8 mouse cellular contexts compared by ENCODE assay signal in the genomic region with DNA sequence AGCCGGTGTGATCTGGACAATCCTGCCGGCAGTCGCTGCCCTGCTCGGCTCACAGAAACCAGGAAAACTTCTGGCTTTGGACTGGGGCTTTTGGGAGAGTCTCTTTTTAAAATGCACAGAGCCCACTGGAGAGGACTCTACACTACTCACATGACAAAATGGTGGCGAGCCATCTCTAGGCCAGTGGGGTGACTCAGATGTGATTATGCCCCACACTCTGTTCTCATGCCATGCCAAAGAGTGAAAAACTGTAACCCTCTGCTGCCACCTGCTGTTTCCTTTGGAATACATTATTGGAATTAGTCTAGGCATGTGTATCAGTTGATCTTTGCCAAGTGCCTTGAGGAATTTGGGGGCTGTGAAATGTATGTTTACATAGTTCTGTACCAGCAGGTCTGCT. TPM values are rescaled to one million over a fixed set of nuclear protein-coding genes. Genes with fewer than 3 reads are reported as not detected.
DNase-seq lines count a peak whose midpoint lies in the region; ATAC-seq lines count a peak whose summit lies in the region.

No protein-coding gene starts in this region.

- peak; percentile 28; the same call in 1 of the 2 replicates for ATAC-seq in megakaryocyte, adult 5-6 weeks (ENCODE audit: poor library complexity, severe bottlenecking)

- peaks cover 4% of the 10 kb centered on the region; the same call in 1 of the 2 replicates for H3K9me3 ChIP-seq in heart, embryonic 10.5 days

- no peaks in the 10 kb centered on the region for H3K27me3 ChIP-seq in heart, embryonic 10.5 days (ENCODE audit: insufficient read depth, poor library complexity, severe bottlenecking)

- H3K4me3 ChIP-seq in heart, embryonic 10.5 days, result no peak overlapping the region

- H3K4me1 ChIP-seq in heart, embryonic 10.5 days, result peaks cover 61% of the 10 kb centered on the region

- no peak overlapping the region for H3K27ac ChIP-seq in heart, embryonic 10.5 days

- peak; percentile 94 for DNase-seq in heart, adult 11 months
- DNase-seq in heart, embryonic 10.5 days (ENCODE audit: low spot score), result no peak
- peak; percentile 86 for DNase-seq in Muller cell, postnatal 12 days (ENCODE audit: inconsistent ontology term)
- peak; percentile 86 to 91 for DNase-seq in cerebellum, postnatal 10 days
- peak; percentile 63 to 76 for DNase-seq in frontal cortex, postnatal 36 days (ENCODE audit: low spot score in 2 of 2)
- DNase-seq in kidney, postnatal 25 days, result peak; percentile 67 to 84
- peak; percentile 61 for DNase-seq in right cerebral cortex, postnatal 4 days

- H3K36me3 ChIP-seq in heart, embryonic 10.5 days, result 0 out of 2 replicates have a peak, but pooled peaks cover 3% of the 10 kb centered on the region

- WGBS in heart, embryonic 10.5 days, result 70% methylated on average over 5 of the region's 5 CpGs

RNA-seq across cellular contexts. Expression of a gene that starts 17.9 kb away (rescaled TPM):
- polyA plus RNA-seq in heart, embryonic 10.5 days (2016; fragmentation: Nextera tagmentation; extraction: Ambion mirVana), result 9.3 and 13.1 TPM in 2 replicates
- total RNA-seq in megakaryocyte, adult 5-6 weeks (2015), result 0.13 TPM in 1 of 2 replicates, not detected in the other
- not detected in 2 replicates for total RNA-seq in megakaryocyte, adult 5-6 weeks (2017)

RNA-seq across cellular contexts. Expression of a gene that starts 30.6 kb away (rescaled TPM):
- 28.6 and 33.4 TPM in 2 replicates for polyA plus RNA-seq in heart, embryonic 10.5 days (2016; fragmentation: Nextera tagmentation; extraction: Ambion mirVana)
- total RNA-seq in megakaryocyte, adult 5-6 weeks (2015), result 4.3 and 4.6 TPM in 2 replicates
- 2.2 and 2.5 TPM in 2 replicates for total RNA-seq in megakaryocyte, adult 5-6 weeks (2017)
